Mouse (Mus musculus): ENCODE results near the gene Hist1h2bn.
"Not testable (repeated sequence)": the region's sequence is repeated elsewhere in the genome, so short reads cannot be mapped to it uniquely, and the experiment has no call there.

GRCm38 (mm10) chr13:21782361-21783254 lies 28.7 kb downstream of the Hist1h2bn start:
- TF ChIP-seq CTCF, EP300 (IDR thresholded peaks at IDR 0.05): not testable (repeated sequence)
